Mouse (Mus musculus) spleen, adult 18-20 months (tissue): ENCODE measurements around the gene Lrig1.
"Not testable (repeated sequence)": the region's sequence is repeated elsewhere in the genome, so short reads cannot be mapped to it uniquely, and the experiment has no call there.

Experiments
- DNase-seq, 2 experiments: peaks; one replicate each; pipeline ENCODE4 v3.0.0; 2022; ENCODE audit warnings: mixed read lengths in 2 of 2

Lrig1 gene

DNA sequence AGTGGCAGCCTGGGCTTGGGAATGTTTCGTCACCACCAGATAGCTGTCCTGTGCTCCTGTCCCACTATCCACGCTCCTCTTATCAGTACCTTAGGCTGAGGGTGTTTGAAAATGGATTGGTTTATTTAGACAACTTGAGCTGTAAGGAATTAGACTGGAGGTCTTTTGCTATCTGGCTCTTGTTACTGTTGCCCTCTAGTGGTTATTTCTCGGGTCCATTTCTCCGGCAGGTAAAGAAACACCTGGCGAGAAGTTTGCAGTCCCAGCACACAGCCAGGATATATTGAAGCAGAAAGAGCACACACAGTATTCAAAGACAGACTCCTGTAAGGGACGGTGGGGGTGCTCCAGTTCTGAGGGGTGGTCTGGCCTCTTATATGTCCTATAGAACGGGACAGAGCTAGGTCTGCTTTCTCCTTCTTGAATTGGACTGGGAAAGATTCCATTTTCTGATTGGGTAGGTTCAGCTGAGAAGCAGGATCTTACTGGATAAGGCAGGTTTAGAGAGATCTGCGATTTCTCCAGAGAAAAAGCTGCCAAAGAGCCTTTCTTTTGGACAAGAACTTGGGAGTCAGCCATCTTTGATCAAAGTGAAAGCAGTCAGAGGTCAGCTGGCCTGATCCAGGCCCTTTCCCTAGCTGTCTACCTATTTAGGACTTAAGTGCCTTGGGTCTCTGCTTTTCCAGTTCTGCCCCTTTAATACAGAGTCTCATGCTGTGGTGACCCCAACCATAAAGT lies 136.6 kb downstream of the Lrig1 start:
- DNase-seq, result no peak

DNA sequence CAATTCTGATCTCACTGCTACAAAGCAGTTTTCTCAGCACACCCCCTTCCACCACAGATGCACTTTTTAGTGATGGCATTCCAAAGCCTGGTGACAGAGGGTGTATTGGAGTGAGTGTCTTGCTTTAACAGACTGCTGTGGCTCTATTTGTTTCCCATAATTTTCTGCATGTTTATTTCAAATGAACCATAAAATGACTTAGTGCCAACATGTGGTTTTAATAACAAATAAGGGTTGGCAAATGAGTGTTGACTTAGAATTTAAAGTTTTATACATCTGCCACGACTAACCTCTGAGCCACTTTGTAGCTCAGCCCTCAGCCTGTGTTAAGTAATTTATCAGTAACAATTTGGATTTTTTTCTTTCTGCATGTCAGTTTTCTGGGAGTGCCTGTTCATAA lies 138.6 kb downstream of the Lrig1 start:
- DNase-seq, result no peak

DNA sequence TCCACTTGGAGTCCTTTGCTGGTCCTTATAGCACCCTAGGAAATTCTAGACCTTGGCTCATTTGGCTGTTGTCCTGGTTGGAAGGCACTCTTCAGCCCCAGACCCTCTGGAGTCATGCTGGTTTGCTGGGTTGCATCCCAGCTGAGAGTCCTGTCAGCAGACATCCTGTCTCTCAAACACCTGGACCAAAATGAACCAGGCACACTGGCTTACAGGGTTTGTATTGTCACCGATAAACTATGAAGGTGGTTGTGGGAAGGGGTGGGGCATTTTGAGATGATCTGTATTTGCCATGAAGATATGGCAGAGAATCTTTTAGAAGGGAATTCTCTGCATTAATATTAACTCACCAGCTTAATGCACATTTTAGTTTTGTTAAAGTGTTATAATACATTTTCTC lies 139.1 kb downstream of the Lrig1 start:
- no peak for DNase-seq

DNA sequence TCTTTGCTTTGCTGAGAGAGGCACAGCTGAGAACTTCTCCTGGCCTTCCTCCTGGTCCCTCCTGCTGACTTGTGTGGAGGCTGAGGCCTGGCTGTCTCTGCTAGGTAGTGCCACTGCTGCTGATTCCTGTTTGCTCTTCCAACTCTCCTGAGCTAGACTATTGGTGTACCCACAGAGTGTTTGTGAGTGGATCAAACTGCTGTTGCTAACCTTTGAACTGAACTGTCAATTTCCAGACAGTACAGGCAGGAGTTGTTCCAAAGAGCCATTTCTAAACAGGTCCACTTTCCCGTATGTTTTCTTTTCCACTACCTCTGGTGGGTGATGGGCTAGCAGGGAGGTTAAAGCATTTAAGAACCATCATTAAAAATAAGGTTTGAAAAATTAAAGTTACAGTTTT lies 141.4 kb downstream of the Lrig1 start:
- not testable (repeated sequence) for DNase-seq
